In genomic region chr15:98002991-98003821, GRCm38 (mm10) we compare ENCODE assay signal across 8 mouse cellular contexts. TPM values are rescaled to one million over a fixed set of nuclear protein-coding genes. Genes with fewer than 3 reads are reported as not detected.
DNase-seq lines count a peak whose midpoint lies in the region; ATAC-seq lines count a peak whose summit lies in the region.

No protein-coding gene starts in this region.

- H3K27ac ChIP-seq in limb, embryonic 15.5 days, result peak overlapping the region; percentile 91

- DNase-seq in CD4-positive, CD25-positive, alpha-beta regulatory T cell, adult 2 months (ENCODE audit: low read depth, low spot score), result peak; percentile 16
- DNase-seq in urinary bladder, postnatal 25 days (ENCODE audit: low spot score), result peak; percentile 26
- DNase-seq in urinary bladder, adult 2 months (ENCODE audit: low spot score), result no peak
- DNase-seq in retina, postnatal 1 day, result peak; percentile 63
- DNase-seq in cerebellum, postnatal 36 days, result no peak

- H3K36me3 ChIP-seq in limb, embryonic 15.5 days, result 0 out of 2 replicates have a peak, but pooled peaks cover 5% of the 10 kb centered on the region

- H3K27me3 ChIP-seq in limb, embryonic 15.5 days, result peaks cover 47% of the 10 kb centered on the region

- H3K9ac ChIP-seq in limb, embryonic 15.5 days, result peak overlapping the region; percentile 56

- peak overlapping the region; percentile 52 for H3K4me3 ChIP-seq in limb, embryonic 15.5 days

- H3K4me2 ChIP-seq in limb, embryonic 15.5 days, result peak overlapping the region; percentile 81

- no peaks in the 10 kb centered on the region for H3K9me3 ChIP-seq in limb, embryonic 15.5 days

- H3K4me1 ChIP-seq in limb, embryonic 15.5 days, result peaks cover 57% of the 10 kb centered on the region

- no peak for ATAC-seq in CD4-positive, CD25-positive, alpha-beta regulatory T cell, adult 4 months
- no peak for ATAC-seq in limb, embryonic 15.5 days (ENCODE audit: insufficient number of reproducible peaks, low FRiP score, low TSS enrichment, low read depth)
- ATAC-seq in erythroblast, adult 5-6 weeks (replicated peaks; ENCODE audit: low FRiP score, poor library complexity, severe bottlenecking), result no peak

- WGBS in limb, embryonic 15.5 days, result 1% methylated on average over 42 of the region's 42 CpGs

RNA-seq across cellular contexts. Expression of gene Col2a1, which starts 1.3 kb away (rescaled TPM):
- not detected for polyA plus RNA-seq in CD4-positive, CD25-positive, alpha-beta regulatory T cell, adult 4 months (2017; shearing (Covaris generic))
- polyA plus RNA-seq in urinary bladder, adult 2 months (2012; rRNA removed), result 0.08 and 0.10 TPM in 2 replicates
- 807 and 885 TPM in 2 replicates for polyA plus RNA-seq in limb, embryonic 15.5 days (2015; fragmentation: Nextera tagmentation; extraction: Ambion mirVana)
- not detected in 2 replicates for total RNA-seq in erythroblast, adult 5-6 weeks (2015; ENCODE audit: low replicate concordance)
- total RNA-seq in erythroblast, adult 5-6 weeks (2017; ENCODE audit: low replicate concordance), result not detected in 2 replicates

RNA-seq across cellular contexts. Expression of gene Tmem106c, which starts 39.2 kb away (rescaled TPM):
- 10 to 100 TPM; 25.3 to 25.8 TPM for polyA plus RNA-seq in CD4-positive, CD25-positive, alpha-beta regulatory T cell, adult 4 months (2017; shearing (Covaris generic))
- polyA plus RNA-seq in urinary bladder, adult 2 months (2012; rRNA removed), result 65.7 and 80.9 TPM in 2 replicates
- 48.8 and 51.3 TPM in 2 replicates for polyA plus RNA-seq in limb, embryonic 15.5 days (2015; fragmentation: Nextera tagmentation; extraction: Ambion mirVana)
- total RNA-seq in erythroblast, adult 5-6 weeks (2015; ENCODE audit: low replicate concordance), result 8.2 and 18.3 TPM in 2 replicates
- total RNA-seq in erythroblast, adult 5-6 weeks (2017; ENCODE audit: low replicate concordance), result 1.4 and 4.3 TPM in 2 replicates

Comparison
In these comparisons a context has a peak if more than half of its experiments do, and no peak if none do; other contexts are left out.
1. DNase-seq: peak in CD4-positive, CD25-positive, alpha-beta regulatory T cell, adult 2 months (single experiment), urinary bladder, postnatal 25 days (single experiment) and retina, postnatal 1 day (single experiment); none in urinary bladder, adult 2 months (single experiment) and cerebellum, postnatal 36 days (0 of 2).
2. RNA of gene Col2a1, which starts 1.3 kb away (polyA plus RNA-seq): 807 to 885 TPM in limb, embryonic 15.5 days; 0.08 to 0.10 TPM in urinary bladder, adult 2 months and not detected in CD4-positive, CD25-positive, alpha-beta regulatory T cell, adult 4 months; every median in the first group is over 100 times any median in the second.